Mouse (Mus musculus) ZHBTc4 (cell line): ENCODE measurements at regions not wholly inside any gene's neighbourhood (a gene's known extent, or its start where the extent isn't known, plus 50 kb on each side); places are given as distances from the start of the nearest gene placed in this dataset.

Source experiments
- DNase-seq: peaks from one replicate; pipeline ENCODE4 v3.0.0-alpha.2; 2011; ENCODE audit warnings: low read depth, low spot score

GRCm38 (mm10) chr10:66796296-66796695 lies 299.6 kb upstream of the Jmjd1c start:
- no peak for DNase-seq

DNA sequence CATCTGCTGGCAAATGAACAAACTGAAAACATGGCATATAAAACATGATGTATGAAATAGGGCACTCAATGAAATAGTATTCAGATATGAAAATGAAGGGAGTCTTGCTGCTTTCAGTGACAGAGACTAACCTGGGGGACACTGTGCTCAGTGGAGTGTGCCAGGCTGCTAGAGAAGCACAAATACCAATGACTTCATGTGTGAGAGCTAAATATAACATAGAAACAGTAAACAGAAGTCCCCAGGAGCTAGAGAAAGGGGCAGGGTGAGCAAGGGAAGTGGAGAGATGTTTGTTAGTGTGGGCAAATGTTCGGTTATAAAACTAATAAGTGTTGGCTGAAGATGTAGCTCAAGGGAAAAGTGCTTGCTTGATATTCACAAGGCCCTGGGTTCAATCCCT lies 293.2 kb upstream of the Jmjd1c start:
- DNase-seq: no peak

DNA sequence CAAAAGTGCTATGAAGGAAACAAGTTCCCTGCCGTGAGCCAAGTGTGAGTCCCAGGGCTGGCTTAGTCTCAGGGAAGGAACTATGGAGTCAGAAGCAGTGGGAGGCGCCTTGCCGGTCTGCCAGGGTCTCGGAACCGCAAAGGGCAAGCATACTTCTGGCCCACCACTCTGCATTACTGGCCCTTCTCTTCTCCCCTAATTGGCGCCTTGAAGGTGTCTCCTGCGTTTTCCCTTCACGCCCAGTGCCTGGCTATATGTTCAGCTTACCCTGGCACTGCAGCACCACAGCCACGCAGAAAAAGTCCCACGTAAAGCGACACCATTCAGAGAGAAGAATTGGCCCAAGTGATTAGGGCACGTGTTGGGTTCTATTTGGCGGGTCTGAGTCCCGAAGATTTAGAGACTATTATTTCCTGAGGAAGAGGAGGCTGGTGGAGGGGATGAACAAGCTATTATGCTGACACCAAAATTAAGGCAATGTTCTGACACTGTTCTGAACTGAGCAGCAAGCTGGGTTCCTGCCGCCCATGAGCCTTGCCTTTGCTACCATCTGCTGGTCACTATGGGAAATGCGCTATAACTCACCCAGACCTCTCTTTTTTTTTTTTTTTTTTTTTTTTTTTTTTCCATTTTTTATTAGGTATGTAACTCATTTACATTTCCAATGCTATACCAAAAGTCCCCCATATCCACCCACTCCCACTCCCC lies 288.5 kb upstream of the Jmjd1c start:
- peak; percentile 64 for DNase-seq

GRCm38 (mm10) chr10:66812515-66813260 lies 283.2 kb upstream of the Jmjd1c start:
- peak; percentile 38 for DNase-seq

GRCm38 (mm10) chr10:66813850-66814564 lies 281.9 kb upstream of the Jmjd1c start:
- DNase-seq: peak; percentile 55

DNA sequence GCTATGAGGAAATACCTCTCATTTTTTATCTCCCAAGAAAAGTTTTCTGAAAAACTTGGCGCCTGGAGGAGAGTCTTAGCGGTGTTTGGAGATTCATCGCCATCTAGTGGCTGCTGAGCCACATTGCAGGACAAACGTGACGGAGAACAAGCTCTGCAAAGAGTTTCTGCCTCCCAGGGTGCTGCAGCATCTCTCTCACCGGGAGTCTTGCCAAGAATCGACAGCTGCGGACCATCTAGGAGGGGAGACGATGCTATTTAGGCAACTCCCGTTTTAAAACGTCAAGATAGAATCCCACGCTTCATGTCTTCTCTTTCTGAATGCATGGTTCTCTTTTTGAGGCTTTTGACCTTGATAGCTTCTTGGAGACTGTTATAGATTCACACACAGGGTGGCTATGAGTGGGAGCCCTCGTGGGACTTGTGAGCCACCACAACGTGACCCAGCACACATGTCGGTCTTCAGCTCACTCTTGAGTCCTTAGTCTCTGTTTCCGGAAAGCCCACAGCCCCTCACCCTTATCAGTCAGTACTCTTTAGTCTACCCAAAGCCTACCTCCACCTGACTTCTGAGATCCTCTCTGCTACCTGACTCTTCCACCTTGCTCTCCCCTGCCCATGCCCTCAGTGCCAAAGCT lies 281.2 kb upstream of the Jmjd1c start:
- DNase-seq: peak; percentile 90

- no peak for DNase-seq
Observed at GRCm38 (mm10) chr10:66815951-66816350, 280.0 kb upstream of the Jmjd1c start.

- peak; percentile 74 for DNase-seq
Observed at GRCm38 (mm10) chr10:66816776-66817175, 279.1 kb upstream of the Jmjd1c start.

DNA sequence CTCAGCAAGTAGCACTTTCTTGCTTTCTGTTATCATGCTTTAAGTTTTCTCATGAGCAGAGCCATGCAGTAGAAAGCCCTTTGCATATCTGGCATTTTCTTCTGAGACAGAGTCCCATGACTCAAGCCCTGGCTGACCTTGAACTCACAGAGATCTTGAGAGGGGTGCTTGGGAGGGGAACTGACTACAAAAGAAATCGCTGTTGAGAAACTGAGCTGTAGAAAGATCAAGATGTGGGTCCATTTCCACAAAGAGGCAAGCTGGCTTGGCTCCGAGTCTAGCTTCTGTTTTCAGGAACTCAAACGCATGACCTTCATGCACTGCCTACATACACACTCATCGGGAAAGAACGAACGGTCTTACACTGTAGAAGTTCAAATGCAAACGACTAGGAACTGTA lies 278.0 kb upstream of the Jmjd1c start:
- peak; percentile 30 for DNase-seq

DNA sequence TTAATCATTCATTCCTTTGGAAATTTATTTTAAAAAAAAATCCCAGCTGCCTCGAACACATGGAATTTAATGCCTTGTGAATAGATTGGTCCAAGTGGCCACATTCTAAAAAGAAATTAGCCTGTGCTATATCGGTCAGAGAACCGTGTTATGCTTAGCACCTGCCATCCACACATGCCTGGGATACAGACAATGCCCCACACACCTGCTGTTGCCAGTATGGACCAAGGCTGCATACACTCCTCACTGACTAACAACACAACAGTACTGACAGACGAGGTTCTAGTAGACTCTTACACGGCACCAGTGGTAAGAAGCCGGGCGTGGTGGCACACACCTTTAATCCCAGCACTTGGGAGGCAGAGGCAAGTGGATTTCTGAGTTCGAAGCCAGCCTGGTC lies 276.4 kb upstream of the Jmjd1c start:
- DNase-seq: no peak

DNA sequence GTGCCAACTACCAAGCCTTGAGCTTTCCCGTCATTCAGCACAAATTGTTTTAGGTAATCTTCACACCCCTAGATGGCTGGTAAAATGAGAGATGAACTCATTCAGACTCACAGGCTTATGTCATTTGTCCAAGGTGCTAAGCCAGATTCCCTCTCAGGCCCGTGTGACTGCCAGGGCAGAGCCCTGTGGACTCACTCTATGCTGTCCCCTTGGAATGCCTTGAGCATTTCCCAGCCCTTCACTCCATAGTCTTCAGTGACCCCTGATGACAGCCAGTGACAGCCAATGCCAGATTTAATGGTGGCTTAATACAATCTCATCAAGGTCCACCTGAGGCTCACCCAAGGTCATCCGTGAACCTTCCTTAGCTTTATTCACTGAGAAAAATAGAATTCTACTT lies 270.2 kb upstream of the Jmjd1c start:
- DNase-seq: no peak

- DNase-seq: no peak
Observed at GRCm38 (mm10) chr10:66826327-66826726, 269.6 kb upstream of the Jmjd1c start.

- peak; percentile 50 for DNase-seq
Observed at GRCm38 (mm10) chr10:66834974-66835373, 261.0 kb upstream of the Jmjd1c start.

DNA sequence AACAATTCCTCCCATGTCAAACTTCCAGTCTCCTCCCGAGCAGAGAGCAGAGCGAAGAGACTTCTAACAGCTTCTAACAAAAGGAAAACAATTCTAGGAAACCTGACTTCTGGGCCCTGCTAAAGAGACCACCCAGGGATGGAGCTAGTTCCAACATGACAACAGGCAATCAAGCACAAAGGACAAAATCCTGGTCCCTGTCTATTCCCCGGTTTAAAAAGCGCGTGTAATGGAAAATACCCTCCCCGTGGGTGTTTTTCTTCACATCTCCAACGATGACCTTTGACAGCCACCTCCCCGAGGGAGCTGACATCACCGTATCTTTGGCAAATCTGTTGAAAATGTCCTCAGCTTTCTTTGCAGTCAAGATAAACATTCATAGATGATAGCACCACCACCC lies 256.9 kb upstream of the Jmjd1c start:
- DNase-seq: no peak

DNA sequence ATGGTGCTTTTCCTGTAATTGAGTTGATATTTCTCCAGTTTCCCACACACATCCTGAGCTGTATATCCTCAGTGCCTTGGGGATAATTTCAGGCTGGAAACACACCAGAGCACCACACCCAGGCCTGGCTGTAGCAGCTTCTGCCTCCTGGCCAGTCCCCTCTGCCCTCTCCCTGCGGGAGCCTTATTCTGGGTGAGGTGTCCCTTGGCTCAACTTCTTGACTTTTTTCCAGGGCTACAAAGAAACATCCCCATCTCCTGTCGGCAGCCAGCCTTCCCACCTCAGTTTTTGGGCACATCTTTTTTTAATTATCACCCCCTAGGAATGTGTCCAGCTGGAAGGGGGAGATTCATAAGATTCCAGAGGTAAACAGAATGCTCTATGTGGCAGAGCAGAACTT lies 252.7 kb upstream of the Jmjd1c start:
- DNase-seq: no peak

- DNase-seq: no peak
Observed at GRCm38 (mm10) chr10:66848778-66849177, 247.1 kb upstream of the Jmjd1c start.

DNA sequence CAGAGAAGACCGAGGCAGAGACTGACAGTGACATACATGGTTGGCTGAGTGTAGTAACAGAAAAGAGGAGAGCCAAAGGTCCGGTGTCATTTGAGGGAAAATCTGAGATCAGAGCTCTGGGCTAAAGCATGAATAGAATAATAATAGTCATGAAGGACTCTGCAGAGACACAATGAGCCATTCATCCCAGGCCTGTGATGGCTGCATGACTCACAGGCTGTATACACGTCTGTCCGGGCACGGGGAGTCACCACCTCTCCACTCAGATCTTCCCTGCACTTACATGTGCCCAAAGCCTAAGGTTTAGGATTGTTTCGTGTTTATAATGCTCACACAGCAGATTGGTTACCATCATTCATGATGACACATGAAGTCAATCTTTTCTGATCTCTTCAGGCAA lies 246.2 kb upstream of the Jmjd1c start:
- DNase-seq: no peak

GRCm38 (mm10) chr10:66850972-66851478 lies 244.9 kb upstream of the Jmjd1c start:
- DNase-seq: no peak

DNA sequence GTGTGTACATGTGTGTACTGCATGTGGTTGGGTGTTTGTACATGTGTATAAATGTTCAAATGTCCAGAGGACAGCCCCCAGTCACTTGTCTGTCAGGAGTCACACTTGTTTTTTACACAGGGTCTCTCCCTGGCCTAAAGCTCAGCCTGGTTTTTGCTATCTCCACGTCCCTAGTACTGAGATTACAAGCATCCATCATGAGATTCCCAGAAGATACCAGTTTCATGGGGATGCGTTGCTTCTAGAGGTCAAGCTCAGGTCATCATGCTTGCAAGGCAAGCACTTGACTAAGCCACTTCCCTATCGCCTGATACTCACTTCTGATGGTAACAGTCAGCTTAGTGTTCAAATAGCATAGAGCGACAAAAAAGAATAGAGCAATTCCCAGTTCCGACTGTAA lies 244.1 kb upstream of the Jmjd1c start:
- no peak for DNase-seq

GRCm38 (mm10) chr10:66852708-66853107 lies 243.2 kb upstream of the Jmjd1c start:
- DNase-seq: no peak

DNA sequence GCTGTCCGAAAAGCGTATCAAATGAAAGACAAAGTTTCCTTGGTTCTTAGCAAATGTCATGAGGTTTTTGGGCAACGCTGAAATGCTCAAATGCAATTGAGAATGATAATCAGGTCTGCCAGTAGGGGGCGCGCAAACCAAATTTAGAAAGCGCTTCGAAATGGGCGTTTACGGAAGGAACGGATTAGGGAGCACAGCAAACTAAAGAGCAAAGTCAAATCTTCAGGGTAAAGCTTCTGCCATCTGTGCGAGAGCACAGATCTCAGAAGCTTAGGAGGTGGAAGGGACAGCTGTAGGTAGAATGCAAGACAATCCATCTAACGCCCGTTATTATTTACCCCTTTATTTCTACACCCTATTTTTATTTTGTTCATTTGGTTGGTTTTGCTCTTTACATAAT lies 242.7 kb upstream of the Jmjd1c start:
- DNase-seq: peak; percentile 84

GRCm38 (mm10) chr10:66854895-66855294 lies 241.0 kb upstream of the Jmjd1c start:
- no peak for DNase-seq
